Mouse (Mus musculus): Measurements from ENCODE around the gene Trp53i13.

GRCm38 (mm10) chr11:77507426-77507825, 8.4 kb downstream of the Trp53i13 start:
- TF ChIP-seq POLR2A (IDR thresholded peaks at IDR 0.05; ENCODE audit: insufficient read depth, low read depth, low read length) (no peak), EP300 (IDR thresholded peaks at IDR 0.05; ENCODE audit: insufficient read depth, low read depth, low read length) (no peak), CTCF (IDR thresholded peaks at IDR 0.05) (no peak)

Data from heart, adult 2 months (tissue).